Mouse (Mus musculus) stomach, postnatal 0 days (tissue): ENCODE measurements around the gene Ptprm.

ENCODE experiments used
- CTCF ChIP-seq: IDR thresholded peaks from 2 replicates; pipeline ENCODE4 v1.5.1; 2016; ENCODE audit warnings: antibody characterized with exemption, low read depth, mild to moderate bottlenecking, moderate library complexity
- EP300 ChIP-seq: optimal IDR thresholded peaks from 2 replicates; pipeline ENCODE3; 2016; ENCODE audit warnings: antibody characterized with exemption

DNA sequence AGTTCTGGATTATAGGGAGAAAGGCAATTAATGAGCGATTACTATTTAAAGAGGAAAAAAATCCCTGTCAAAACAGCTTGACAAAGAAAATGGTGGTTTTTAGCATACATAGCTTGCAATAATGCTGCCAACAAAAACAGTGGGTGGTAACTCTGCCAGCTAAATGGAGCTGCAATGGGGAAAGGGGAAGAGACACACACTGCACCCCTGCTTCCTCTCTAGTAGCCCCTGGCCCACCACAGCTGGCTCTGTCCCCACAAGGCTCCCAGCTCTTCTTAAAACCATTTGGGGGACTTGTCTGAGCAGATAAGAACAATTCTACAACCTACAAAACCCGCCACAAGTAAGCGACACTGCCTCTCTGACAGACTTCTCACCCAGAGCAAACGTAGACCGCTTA is 145.7 kb downstream of the Ptprm start:
- TF ChIP-seq CTCF (no peak), EP300 (no peak)
